Mouse (Mus musculus) testis, adult 10 weeks (tissue): ENCODE measurements around the gene Syne2. TPM values are rescaled to one million over a fixed set of nuclear protein-coding genes. Genes with fewer than 3 reads are reported as not detected.

Source experiments
- polyA plus RNA-seq: library from polyadenylated mRNA; stranded (reverse); fragments of 350-450 nt; fragmentation: Illumina TruSeq; extraction: RNeasy Lipid Tissue Mini Kit (QIAGEN cat#74804); gene quantifications from one replicate; pipeline ENCODE4 v1.2.3, GENCODE M21; 2014; ENCODE audit warnings: low read depth, low replicate concordance

The Syne2 gene
- 32.2 TPM for polyA plus RNA-seq

GRCm38 (mm10) chr12:75817959-75818452 lies at the start of gene Syne2:
Syne2 (plus strand) TSS chr12:75818134.

Other genes with a start within 250 kb of the Syne2 start
- gene Ppp2r5e, start 221.9 kb upstream of the Syne2 start, polyA plus RNA-seq: 300 TPM
- gene Wdr89, start 148.6 kb upstream of the Syne2 start, polyA plus RNA-seq: 1.7 TPM
- gene Sgpp1, start 82.4 kb upstream of the Syne2 start, polyA plus RNA-seq: 64.2 TPM